Mouse (Mus musculus) adrenal gland, adult 18-20 months (tissue): ENCODE data around the gene Cabin1. TPM values are rescaled to one million over a fixed set of nuclear protein-coding genes. Genes with fewer than 3 reads are reported as not detected.

Experiments
- DNase-seq, 2 experiments: peaks; one replicate each; pipeline ENCODE4 v3.0.0; 2021 to 2022; ENCODE audit warnings: low spot score in 2 of 2
- total RNA-seq, 2 experiments: library from RNA; stranded (reverse); gene quantifications; 1 replicate in 1 of 2; 2 replicates in 1 of 2; pipeline ENCODE4 v1.2.3; 2021

Cabin1 gene
- total RNA-seq, 2 experiments from 2014 or later: 25.8 to 32.3 TPM

- DNase-seq: no peak
Observed at GRCm38 (mm10) chr10:75675594-75675993, 88.5 kb downstream of the Cabin1 start.

GRCm38 (mm10) chr10:75669936-75670335 is 94.2 kb downstream of the Cabin1 start:
- no peak for DNase-seq

GRCm38 (mm10) chr10:75667911-75668270 is 96.2 kb downstream of the Cabin1 start:
- peak; percentile 70 to 74 for DNase-seq

GRCm38 (mm10) chr10:75667115-75667910 is 96.8 kb downstream of the Cabin1 start:
- DNase-seq: peak; percentile 67 to 69

- DNase-seq: no peak
Observed at GRCm38 (mm10) chr10:75666451-75667030, 97.6 kb downstream of the Cabin1 start.

GRCm38 (mm10) chr10:75664673-75665270 is 99.4 kb downstream of the Cabin1 start:
- no peak for DNase-seq

- DNase-seq: no peak
Observed at GRCm38 (mm10) chr10:75662575-75662974, 101.6 kb downstream of the Cabin1 start.

- DNase-seq: no peak
Observed at GRCm38 (mm10) chr10:75661876-75662275, 102.3 kb downstream of the Cabin1 start.

GRCm38 (mm10) chr10:75661381-75661780 is 102.8 kb downstream of the Cabin1 start:
- DNase-seq: no peak

- no peak for DNase-seq
Observed at GRCm38 (mm10) chr10:75657772-75658171, 106.4 kb downstream of the Cabin1 start.

- DNase-seq: no peak
Observed at GRCm38 (mm10) chr10:75657165-75657564, 107.0 kb downstream of the Cabin1 start.

- DNase-seq: no peak
Observed at GRCm38 (mm10) chr10:75654053-75654452, 110.1 kb downstream of the Cabin1 start.

- DNase-seq: no peak
Observed at GRCm38 (mm10) chr10:75651381-75652068, 112.6 kb downstream of the Cabin1 start.

- DNase-seq: no peak
Observed at GRCm38 (mm10) chr10:75650306-75650902, 113.7 kb downstream of the Cabin1 start.

GRCm38 (mm10) chr10:75649406-75649995 is 114.6 kb downstream of the Cabin1 start:
- DNase-seq: no peak

- no peak for DNase-seq
Observed at GRCm38 (mm10) chr10:75649001-75649400, 115.1 kb downstream of the Cabin1 start.

- no peak for DNase-seq
Observed at GRCm38 (mm10) chr10:75648091-75648490, 116.0 kb downstream of the Cabin1 start.

GRCm38 (mm10) chr10:75647362-75647761 is 116.8 kb downstream of the Cabin1 start:
- DNase-seq: no peak

GRCm38 (mm10) chr10:75646406-75646805 is 117.7 kb downstream of the Cabin1 start:
- no peak for DNase-seq

- no peak for DNase-seq
Observed at GRCm38 (mm10) chr10:75645616-75646015, 118.5 kb downstream of the Cabin1 start.
